Mouse (Mus musculus): ENCODE data around the gene H2afy2. TPM values are rescaled to one million over a fixed set of nuclear protein-coding genes. Genes with fewer than 3 reads are reported as not detected.

H2afy2 gene
- polyA plus RNA-seq, 1 experiment from 2014 or later, result 118 TPM

- no peak overlapping the region for H3K9ac ChIP-seq (ENCODE audit: low read depth, low read length)
- no peak overlapping the region for H3K4me3 ChIP-seq (ENCODE audit: low read length)
- no peak for ATAC-seq (ENCODE audit: low FRiP score, low TSS enrichment)
- H3K27ac ChIP-seq (ENCODE audit: low read depth, low read length), result no peak overlapping the region
- H3K9me3 ChIP-seq (ENCODE audit: control insufficient read depth, low read length), result no peaks in the 10 kb centered on the region
- H3K27me3 ChIP-seq (ENCODE audit: control insufficient read depth, insufficient read depth, low read length), result no peaks in the 10 kb centered on the region
- 58% methylated on average over 6 of the region's 6 CpGs for WGBS
- no peaks in the 10 kb centered on the region for H3K4me1 ChIP-seq (ENCODE audit: control insufficient read depth, insufficient read depth, low read length)
- H3K4me2 ChIP-seq (replicated peaks; ENCODE audit: low read depth, low read length), result no peak overlapping the region
- no peaks in the 10 kb centered on the region; the same call in 1 of the 2 replicates for H3K36me3 ChIP-seq (ENCODE audit: control insufficient read depth, insufficient read depth, low read length)
Measured at GRCm38 (mm10) chr10:61723271-61723670, 60.7 kb downstream of the H2afy2 start.

GRCm38 (mm10) chr10:61722215-61722614 is 61.7 kb downstream of the H2afy2 start:
- Histone ChIP-seq H3K4me3 (ENCODE audit: low read length) (no peak overlapping the region), H3K4me1 (ENCODE audit: control insufficient read depth, insufficient read depth, low read length) (no peaks in the 10 kb centered on the region), H3K36me3 (ENCODE audit: control insufficient read depth, insufficient read depth, low read length) (no peaks in the 10 kb centered on the region; the same call in 1 of the 2 replicates), H3K4me2 (replicated peaks; ENCODE audit: low read depth, low read length) (no peak overlapping the region), H3K27ac (ENCODE audit: low read depth, low read length) (no peak overlapping the region), H3K9me3 (ENCODE audit: control insufficient read depth, low read length) (no peaks in the 10 kb centered on the region), H3K9ac (ENCODE audit: low read depth, low read length) (no peak overlapping the region), H3K27me3 (ENCODE audit: control insufficient read depth, insufficient read depth, low read length) (no peaks in the 10 kb centered on the region)
- no peak for ATAC-seq (ENCODE audit: low FRiP score, low TSS enrichment)
- 86% methylated on average over 3 of the region's 3 CpGs for WGBS

GRCm38 (mm10) chr10:61720331-61720730 is 63.6 kb downstream of the H2afy2 start:
- Histone ChIP-seq H3K4me2 (replicated peaks; ENCODE audit: low read depth, low read length) (no peak overlapping the region), H3K9me3 (ENCODE audit: control insufficient read depth, low read length) (no peaks in the 10 kb centered on the region), H3K36me3 (ENCODE audit: control insufficient read depth, insufficient read depth, low read length) (no peaks in the 10 kb centered on the region), H3K4me3 (ENCODE audit: low read length) (no peak overlapping the region), H3K9ac (ENCODE audit: low read depth, low read length) (no peak overlapping the region), H3K27me3 (ENCODE audit: control insufficient read depth, insufficient read depth, low read length) (no peaks in the 10 kb centered on the region), H3K27ac (ENCODE audit: low read depth, low read length) (no peak overlapping the region), H3K4me1 (ENCODE audit: control insufficient read depth, insufficient read depth, low read length) (no peaks in the 10 kb centered on the region)
- WGBS, result 84% methylated on average over 7 of the region's 7 CpGs
- ATAC-seq (ENCODE audit: low FRiP score, low TSS enrichment), result no peak

GRCm38 (mm10) chr10:61717406-61718296 is 66.3 kb downstream of the H2afy2 start:
- no peak overlapping the region for H3K9ac ChIP-seq (ENCODE audit: low read depth, low read length)
- 92% methylated on average over 12 of the region's 12 CpGs for WGBS

GRCm38 (mm10) chr10:61715996-61716864 is 67.7 kb downstream of the H2afy2 start:
- Histone ChIP-seq H3K36me3 (ENCODE audit: control insufficient read depth, insufficient read depth, low read length) (no peaks in the 10 kb centered on the region), H3K4me1 (ENCODE audit: control insufficient read depth, insufficient read depth, low read length) (peaks cover 4% of the 10 kb centered on the region; the same call in 1 of the 2 replicates), H3K9ac (ENCODE audit: low read depth, low read length) (peak overlapping the region; percentile 52; the same call in 1 of the 2 replicates), H3K27ac (ENCODE audit: low read depth, low read length) (no peak overlapping the region), H3K4me2 (replicated peaks; ENCODE audit: low read depth, low read length) (peak overlapping the region; percentile 83), H3K4me3 (ENCODE audit: low read length) (peak overlapping the region; percentile 64; the same call in 1 of the 2 replicates), H3K9me3 (ENCODE audit: control insufficient read depth, low read length) (no peaks in the 10 kb centered on the region), H3K27me3 (ENCODE audit: control insufficient read depth, insufficient read depth, low read length) (no peaks in the 10 kb centered on the region)
- WGBS, result 74% methylated on average over 7 of the region's 7 CpGs
- no peak; the same call in 1 of the 2 replicates for ATAC-seq (ENCODE audit: low FRiP score, low TSS enrichment)

More at GRCm38 (mm10) chr10:61717406-61718296, 66.3 kb downstream of the H2afy2 start:
- Histone ChIP-seq H3K36me3 (ENCODE audit: control insufficient read depth, insufficient read depth, low read length) (no peaks in the 10 kb centered on the region), H3K9me3 (ENCODE audit: control insufficient read depth, low read length) (no peaks in the 10 kb centered on the region), H3K27ac (ENCODE audit: low read depth, low read length) (no peak overlapping the region), H3K27me3 (ENCODE audit: control insufficient read depth, insufficient read depth, low read length) (no peaks in the 10 kb centered on the region), H3K4me1 (ENCODE audit: control insufficient read depth, insufficient read depth, low read length) (peaks cover 4% of the 10 kb centered on the region; the same call in 1 of the 2 replicates), H3K4me2 (replicated peaks; ENCODE audit: low read depth, low read length) (no peak overlapping the region), H3K4me3 (ENCODE audit: low read length) (no peak overlapping the region)
- no peak for ATAC-seq (ENCODE audit: low FRiP score, low TSS enrichment)

GRCm38 (mm10) chr10:61715462-61715837 is 68.5 kb downstream of the H2afy2 start:
- H3K36me3 ChIP-seq (ENCODE audit: control insufficient read depth, insufficient read depth, low read length), result no peaks in the 10 kb centered on the region
- peak overlapping the region; percentile 64 for H3K4me3 ChIP-seq (ENCODE audit: low read length)
- ATAC-seq (ENCODE audit: low FRiP score, low TSS enrichment), result no peak; the same call in 1 of the 2 replicates
- no peaks in the 10 kb centered on the region for H3K9me3 ChIP-seq (ENCODE audit: control insufficient read depth, low read length)
- peak overlapping the region; percentile 83 for H3K4me2 ChIP-seq (replicated peaks; ENCODE audit: low read depth, low read length)
- no peaks in the 10 kb centered on the region for H3K27me3 ChIP-seq (ENCODE audit: control insufficient read depth, insufficient read depth, low read length)
- 8% methylated on average over 11 of the region's 11 CpGs for WGBS
- peak overlapping the region; percentile 52 for H3K9ac ChIP-seq (ENCODE audit: low read depth, low read length)
- H3K27ac ChIP-seq (ENCODE audit: low read depth, low read length), result no peak overlapping the region
- peaks cover 4% of the 10 kb centered on the region; the same call in 1 of the 2 replicates for H3K4me1 ChIP-seq (ENCODE audit: control insufficient read depth, insufficient read depth, low read length)

- H3K9me3 ChIP-seq (ENCODE audit: control insufficient read depth, low read length), result no peaks in the 10 kb centered on the region
Measured at GRCm38 (mm10) chr10:61714771-61715461, 69.0 kb downstream of the H2afy2 start, which contains the start of gene Aifm2. Gene Aifm2, plus strand, starts transcription at chr10:61715263.

GRCm38 (mm10) chr10:61714146-61714545 is 69.8 kb downstream of the H2afy2 start:
- Histone ChIP-seq H3K9ac (ENCODE audit: low read depth, low read length) (no peak overlapping the region), H3K4me2 (replicated peaks; ENCODE audit: low read depth, low read length) (no peak overlapping the region), H3K4me1 (ENCODE audit: control insufficient read depth, insufficient read depth, low read length) (peaks cover 4% of the 10 kb centered on the region; the same call in 1 of the 2 replicates), H3K4me3 (ENCODE audit: low read length) (no peak overlapping the region), H3K9me3 (ENCODE audit: control insufficient read depth, low read length) (no peaks in the 10 kb centered on the region), H3K36me3 (ENCODE audit: control insufficient read depth, insufficient read depth, low read length) (no peaks in the 10 kb centered on the region), H3K27ac (ENCODE audit: low read depth, low read length) (no peak overlapping the region), H3K27me3 (ENCODE audit: control insufficient read depth, insufficient read depth, low read length) (no peaks in the 10 kb centered on the region)
- 97% methylated on average over 4 of the region's 4 CpGs for WGBS
- ATAC-seq (ENCODE audit: low FRiP score, low TSS enrichment), result no peak

More at GRCm38 (mm10) chr10:61714771-61715461, 69.0 kb downstream of the H2afy2 start, which contains the start of gene Aifm2:
- ATAC-seq (ENCODE audit: low FRiP score, low TSS enrichment), result peak; percentile 94
- WGBS, result 12% methylated on average over 36 of the region's 36 CpGs
- H3K4me1 ChIP-seq (ENCODE audit: control insufficient read depth, insufficient read depth, low read length), result peaks cover 4% of the 10 kb centered on the region; the same call in 1 of the 2 replicates
- H3K4me2 ChIP-seq (replicated peaks; ENCODE audit: low read depth, low read length), result peak within 1 kb of the TSS; percentile 83
- no peaks in the 10 kb centered on the region for H3K27me3 ChIP-seq (ENCODE audit: control insufficient read depth, insufficient read depth, low read length)
- no peaks in the 10 kb centered on the region for H3K36me3 ChIP-seq (ENCODE audit: control insufficient read depth, insufficient read depth, low read length)
- no peak within 1 kb of the TSS for H3K27ac ChIP-seq (ENCODE audit: low read depth, low read length)
- H3K4me3 ChIP-seq (ENCODE audit: low read length), result peak within 1 kb of the TSS; percentile 64
- peak within 1 kb of the TSS; percentile 52 for H3K9ac ChIP-seq (ENCODE audit: low read depth, low read length)
